Mouse (Mus musculus): ENCODE results near the gene Psap. TPM values are rescaled to one million over a fixed set of nuclear protein-coding genes. Genes with fewer than 3 reads are reported as not detected.

Gene Psap
- polyA plus RNA-seq, 1 experiment: 665 TPM

GRCm38 (mm10) chr10:60278006-60278399, 576 bp downstream of the Psap start:
- TF ChIP-seq CTCF (IDR thresholded peaks at IDR 0.05; ENCODE audit: borderline replicate concordance, insufficient read depth, low read length) (no peak), POLR2A (IDR thresholded peaks at IDR 0.05; ENCODE audit: low read depth, low read length) (no peak)
- Histone ChIP-seq H3K27ac (ENCODE audit: insufficient read depth, low read length) (peak overlapping the region; percentile 46), H3K4me1 (ENCODE audit: control insufficient read depth, insufficient read depth, low read length) (peaks cover 14% of the 10 kb centered on the region), H3K4me3 (ENCODE audit: insufficient read depth, low read length) (peak overlapping the region; percentile 92)

- H3K4me1 ChIP-seq (ENCODE audit: control insufficient read depth, insufficient read depth, low read length): peaks cover 14% of the 10 kb centered on the region
- TF ChIP-seq POLR2A (IDR thresholded peaks at IDR 0.05; ENCODE audit: low read depth, low read length) (no peak), CTCF (IDR thresholded peaks at IDR 0.05; ENCODE audit: borderline replicate concordance, insufficient read depth, low read length) (no peak)
- H3K27ac ChIP-seq (ENCODE audit: insufficient read depth, low read length): no peak overlapping the region
- peak overlapping the region; percentile 92 for H3K4me3 ChIP-seq (ENCODE audit: insufficient read depth, low read length)
Measured at GRCm38 (mm10) chr10:60278786-60279185, 1.4 kb downstream of the Psap start.

GRCm38 (mm10) chr10:60279290-60279940, 2.0 kb downstream of the Psap start:
- H3K4me3 ChIP-seq (ENCODE audit: insufficient read depth, low read length): peak overlapping the region; percentile 92; the same call in 1 of the 2 replicates
- H3K4me1 ChIP-seq (ENCODE audit: control insufficient read depth, insufficient read depth, low read length): peaks cover 14% of the 10 kb centered on the region
- TF ChIP-seq POLR2A (IDR thresholded peaks at IDR 0.05; ENCODE audit: low read depth, low read length) (no peak), CTCF (IDR thresholded peaks at IDR 0.05; ENCODE audit: borderline replicate concordance, insufficient read depth, low read length) (no peak)
- no peak overlapping the region for H3K27ac ChIP-seq (ENCODE audit: insufficient read depth, low read length)

- TF ChIP-seq POLR2A (IDR thresholded peaks at IDR 0.05; ENCODE audit: low read depth, low read length) (no peak), CTCF (IDR thresholded peaks at IDR 0.05; ENCODE audit: borderline replicate concordance, insufficient read depth, low read length) (no peak)
- Histone ChIP-seq H3K27ac (ENCODE audit: insufficient read depth, low read length) (no peak overlapping the region), H3K4me1 (ENCODE audit: control insufficient read depth, insufficient read depth, low read length) (peaks cover 18% of the 10 kb centered on the region), H3K4me3 (ENCODE audit: insufficient read depth, low read length) (no peak overlapping the region)
Measured at GRCm38 (mm10) chr10:60279941-60280301, 2.5 kb downstream of the Psap start.

GRCm38 (mm10) chr10:60280353-60280752, 2.9 kb downstream of the Psap start:
- TF ChIP-seq POLR2A (IDR thresholded peaks at IDR 0.05; ENCODE audit: low read depth, low read length) (no peak), CTCF (IDR thresholded peaks at IDR 0.05; ENCODE audit: borderline replicate concordance, insufficient read depth, low read length) (no peak)
- Histone ChIP-seq H3K27ac (ENCODE audit: insufficient read depth, low read length) (no peak overlapping the region), H3K4me1 (ENCODE audit: control insufficient read depth, insufficient read depth, low read length) (peaks cover 22% of the 10 kb centered on the region), H3K4me3 (ENCODE audit: insufficient read depth, low read length) (no peak overlapping the region)

- no peak overlapping the region for H3K4me3 ChIP-seq (ENCODE audit: insufficient read depth, low read length)
- TF ChIP-seq CTCF (IDR thresholded peaks at IDR 0.05; ENCODE audit: borderline replicate concordance, insufficient read depth, low read length): no peak
- TF ChIP-seq POLR2A (IDR thresholded peaks at IDR 0.05; ENCODE audit: low read depth, low read length): no peak
- no peak overlapping the region for H3K27ac ChIP-seq (ENCODE audit: insufficient read depth, low read length)
- peaks cover 27% of the 10 kb centered on the region for H3K4me1 ChIP-seq (ENCODE audit: control insufficient read depth, insufficient read depth, low read length)
Measured at GRCm38 (mm10) chr10:60281571-60282050, 4.2 kb downstream of the Psap start.

- TF ChIP-seq CTCF (IDR thresholded peaks at IDR 0.05; ENCODE audit: borderline replicate concordance, insufficient read depth, low read length) (no peak), POLR2A (IDR thresholded peaks at IDR 0.05; ENCODE audit: low read depth, low read length) (no peak)
- Histone ChIP-seq H3K4me3 (ENCODE audit: insufficient read depth, low read length) (no peak overlapping the region), H3K27ac (ENCODE audit: insufficient read depth, low read length) (peak overlapping the region; percentile 29), H3K4me1 (ENCODE audit: control insufficient read depth, insufficient read depth, low read length) (peaks cover 27% of the 10 kb centered on the region)
Measured at GRCm38 (mm10) chr10:60282116-60283014, 4.9 kb downstream of the Psap start.

- TF ChIP-seq CTCF (IDR thresholded peaks at IDR 0.05; ENCODE audit: borderline replicate concordance, insufficient read depth, low read length): no peak
- TF ChIP-seq POLR2A (IDR thresholded peaks at IDR 0.05; ENCODE audit: low read depth, low read length): no peak
- Histone ChIP-seq H3K4me1 (ENCODE audit: control insufficient read depth, insufficient read depth, low read length) (peaks cover 23% of the 10 kb centered on the region), H3K27ac (ENCODE audit: insufficient read depth, low read length) (no peak overlapping the region), H3K4me3 (ENCODE audit: insufficient read depth, low read length) (no peak overlapping the region)
Measured at GRCm38 (mm10) chr10:60284248-60284647, 6.8 kb downstream of the Psap start.

- H3K4me1 ChIP-seq (ENCODE audit: control insufficient read depth, insufficient read depth, low read length): peaks cover 24% of the 10 kb centered on the region
Measured at GRCm38 (mm10) chr10:60284676-60285111, 7.3 kb downstream of the Psap start.

GRCm38 (mm10) chr10:60285183-60285582, 7.8 kb downstream of the Psap start:
- Histone ChIP-seq H3K4me3 (ENCODE audit: insufficient read depth, low read length) (no peak overlapping the region), H3K4me1 (ENCODE audit: control insufficient read depth, insufficient read depth, low read length) (peaks cover 26% of the 10 kb centered on the region), H3K27ac (ENCODE audit: insufficient read depth, low read length) (no peak overlapping the region)
- TF ChIP-seq CTCF (IDR thresholded peaks at IDR 0.05; ENCODE audit: borderline replicate concordance, insufficient read depth, low read length) (no peak), POLR2A (IDR thresholded peaks at IDR 0.05; ENCODE audit: low read depth, low read length) (no peak)

More at GRCm38 (mm10) chr10:60284676-60285111, 7.3 kb downstream of the Psap start:
- Histone ChIP-seq H3K4me3 (ENCODE audit: insufficient read depth, low read length) (no peak overlapping the region), H3K27ac (ENCODE audit: insufficient read depth, low read length) (no peak overlapping the region)
- no peak for TF ChIP-seq POLR2A (IDR thresholded peaks at IDR 0.05; ENCODE audit: low read depth, low read length)
- no peak for TF ChIP-seq CTCF (IDR thresholded peaks at IDR 0.05; ENCODE audit: borderline replicate concordance, insufficient read depth, low read length)

Data from embryonic fibroblast, embryonic 13.5 days (primary cell).